Mouse (Mus musculus): ENCODE measurements around the gene C1qtnf6. TPM values are rescaled to one million over a fixed set of nuclear protein-coding genes. Genes with fewer than 3 reads are reported as not detected.

The C1qtnf6 gene
- total and polyA plus RNA-seq, 3 experiments, result 0.11 TPM; not detected in 2

DNA sequence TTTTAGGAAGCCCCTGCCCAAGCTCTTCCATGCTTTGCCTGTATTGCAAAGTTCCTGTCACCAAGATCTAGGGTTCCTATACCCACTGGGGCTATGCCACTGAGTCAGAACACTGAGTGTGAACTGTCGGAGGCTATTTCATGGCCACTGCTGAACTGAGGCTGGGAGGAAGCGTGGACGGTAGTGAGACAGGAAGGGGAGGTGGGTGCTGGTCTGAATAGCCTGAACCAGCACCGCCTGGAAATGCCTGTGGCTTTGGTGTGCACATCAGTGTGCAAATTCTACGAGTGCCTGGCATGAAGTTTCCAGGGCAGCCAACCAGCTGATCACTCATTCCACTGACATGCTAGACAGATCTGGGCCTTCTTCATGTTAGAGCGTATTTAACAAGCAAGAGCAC lies 9.3 kb downstream of the C1qtnf6 start:
- no peak for DNase-seq (ENCODE audit: low spot score)
- Histone ChIP-seq H3K36me3 (replicated peaks) (no peaks in the 10 kb centered on the region), H3K4me1 (ENCODE audit: insufficient read depth, low read depth, low read length) (peaks cover 8% of the 10 kb centered on the region), H3K4me3 (ENCODE audit: low read depth, low read length) (no peak overlapping the region), H3K9me3 (replicated peaks) (no peaks in the 10 kb centered on the region), H3K27me3 (ENCODE audit: insufficient read depth, low read length) (peaks cover 64% of the 10 kb centered on the region)
- ATAC-seq (ENCODE audit: extremely low read depth, insufficient number of reproducible peaks, low FRiP score, poor library complexity, severe bottlenecking), result no peak
- TF ChIP-seq GATA1 (IDR thresholded peaks at IDR 0.05; ENCODE audit: borderline replicate concordance, low read length), result no peak

DNA sequence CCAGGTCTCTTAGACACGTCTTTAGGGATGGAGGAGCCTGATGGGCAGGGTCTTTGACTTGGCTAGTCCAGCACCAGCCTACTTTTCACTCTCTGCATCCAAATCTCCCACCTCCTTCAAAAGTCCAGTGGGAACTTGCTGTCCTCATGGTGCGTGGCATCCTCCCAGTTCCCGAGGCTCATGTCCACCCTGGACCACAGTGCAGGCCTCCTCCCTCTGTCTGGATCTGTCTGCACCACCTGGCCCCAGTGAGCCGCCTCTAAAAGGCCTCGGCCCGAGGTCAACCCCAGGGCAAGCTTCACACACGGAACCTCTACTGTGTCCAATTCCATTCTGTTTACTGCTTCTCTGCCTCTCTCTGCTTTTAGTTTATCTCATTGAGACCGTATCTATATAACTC lies 9.9 kb downstream of the C1qtnf6 start:
- Histone ChIP-seq H3K4me1 (ENCODE audit: insufficient read depth, low read depth, low read length) (peaks cover 8% of the 10 kb centered on the region), H3K4me3 (ENCODE audit: low read depth, low read length) (no peak overlapping the region), H3K36me3 (replicated peaks) (no peaks in the 10 kb centered on the region), H3K27me3 (ENCODE audit: insufficient read depth, low read length) (peaks cover 62% of the 10 kb centered on the region), H3K9me3 (replicated peaks) (no peaks in the 10 kb centered on the region)
- DNase-seq (ENCODE audit: low spot score) (no peak), ATAC-seq (ENCODE audit: extremely low read depth, insufficient number of reproducible peaks, low FRiP score, poor library complexity, severe bottlenecking) (no peak)
- TF ChIP-seq TAL1 (conservative IDR thresholded peaks at IDR 0.05; ENCODE audit: low read depth, low read length), result no peak
- no peak for TF ChIP-seq POLR2AphosphoS5 (IDR thresholded peaks at IDR 0.05; ENCODE audit: insufficient replicate concordance, low read depth, low read length)
- no peak for TF ChIP-seq CTCF (IDR thresholded peaks at IDR 0.05; ENCODE audit: low read depth, low read length)
- TF ChIP-seq GATA2 (IDR thresholded peaks at IDR 0.05; ENCODE audit: borderline replicate concordance, low read depth, low read length), result no peak
- TF ChIP-seq GATA1 (IDR thresholded peaks at IDR 0.05; ENCODE audit: borderline replicate concordance, low read length), result no peak

DNA sequence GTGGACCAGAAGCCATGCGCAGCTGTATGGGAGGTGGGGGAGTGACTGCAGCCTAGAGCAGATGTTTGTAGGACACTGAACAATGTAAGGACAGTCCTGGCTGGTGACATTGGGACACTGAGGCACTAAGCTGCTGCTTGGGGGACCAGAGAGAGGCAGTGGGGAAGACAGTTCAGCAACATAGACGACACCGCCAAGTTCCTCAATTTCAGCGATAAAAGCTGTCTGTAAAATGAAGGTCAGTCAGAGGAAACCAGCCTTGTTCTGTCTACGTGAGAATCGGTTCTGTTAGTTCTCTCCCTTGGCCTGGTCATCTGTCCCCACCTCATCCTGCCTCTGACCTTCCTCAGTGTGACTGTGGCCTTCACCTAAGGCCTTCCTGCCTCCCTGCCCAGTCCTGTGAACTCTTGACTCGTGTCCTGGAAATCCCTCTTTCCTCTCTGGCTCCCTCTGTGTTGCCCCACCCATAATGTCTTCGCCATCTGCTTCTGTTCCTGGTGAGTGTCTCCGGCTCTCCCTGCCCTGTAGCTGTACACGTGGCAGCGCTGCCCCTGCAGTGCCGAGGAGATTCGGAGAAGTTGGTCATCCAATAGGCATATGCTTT lies 11.0 kb downstream of the C1qtnf6 start:
- Histone ChIP-seq H3K4me1 (ENCODE audit: insufficient read depth, low read depth, low read length) (peaks cover 12% of the 10 kb centered on the region), H3K27me3 (ENCODE audit: insufficient read depth, low read length) (peaks cover 57% of the 10 kb centered on the region), H3K36me3 (replicated peaks) (no peaks in the 10 kb centered on the region), H3K4me3 (ENCODE audit: low read depth, low read length) (no peak overlapping the region), H3K9me3 (replicated peaks) (no peaks in the 10 kb centered on the region)
- no peak for TF ChIP-seq GATA2 (IDR thresholded peaks at IDR 0.05; ENCODE audit: borderline replicate concordance, low read depth, low read length)
- TF ChIP-seq POLR2AphosphoS5 (IDR thresholded peaks at IDR 0.05; ENCODE audit: insufficient replicate concordance, low read depth, low read length), result no peak
- no peak for TF ChIP-seq GATA1 (IDR thresholded peaks at IDR 0.05; ENCODE audit: borderline replicate concordance, low read length)
- TF ChIP-seq CTCF (IDR thresholded peaks at IDR 0.05; ENCODE audit: low read depth, low read length), result no peak
- TF ChIP-seq TAL1 (conservative IDR thresholded peaks at IDR 0.05; ENCODE audit: low read depth, low read length), result no peak
- DNase-seq (ENCODE audit: low spot score) (no peak), ATAC-seq (ENCODE audit: extremely low read depth, insufficient number of reproducible peaks, low FRiP score, poor library complexity, severe bottlenecking) (no peak)

DNA sequence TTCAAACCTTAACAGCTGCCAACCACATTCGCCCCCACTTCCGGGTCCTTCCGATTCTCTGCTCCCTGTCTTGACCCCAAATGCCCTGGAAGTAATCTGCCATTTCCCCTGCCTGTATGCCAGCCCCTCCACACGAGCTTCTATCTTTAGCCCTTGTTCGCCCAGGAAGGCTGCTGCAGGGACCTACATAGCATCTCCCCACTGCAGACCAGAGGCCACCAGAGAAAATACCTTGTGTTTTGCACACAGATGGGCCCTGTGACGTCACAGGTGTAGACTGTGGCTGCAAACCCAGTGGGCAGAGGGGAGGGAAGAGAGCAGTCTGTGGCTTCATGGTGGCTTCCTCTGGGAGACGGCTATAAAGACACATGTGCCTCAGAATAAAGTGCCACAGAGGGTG lies 13.0 kb downstream of the C1qtnf6 start:
- H3K27me3 ChIP-seq (ENCODE audit: insufficient read depth, low read length), result peaks cover 47% of the 10 kb centered on the region
- TF ChIP-seq TAL1 (conservative IDR thresholded peaks at IDR 0.05; ENCODE audit: low read depth, low read length) (no peak), POLR2AphosphoS5 (IDR thresholded peaks at IDR 0.05; ENCODE audit: insufficient replicate concordance, low read depth, low read length) (no peak), GATA2 (IDR thresholded peaks at IDR 0.05; ENCODE audit: borderline replicate concordance, low read depth, low read length) (no peak), GATA1 (IDR thresholded peaks at IDR 0.05; ENCODE audit: borderline replicate concordance, low read length) (no peak), CTCF (IDR thresholded peaks at IDR 0.05; ENCODE audit: low read depth, low read length) (no peak)
- H3K4me3 ChIP-seq (ENCODE audit: low read depth, low read length), result no peak overlapping the region
- H3K9me3 ChIP-seq (replicated peaks), result no peaks in the 10 kb centered on the region
- ATAC-seq (ENCODE audit: extremely low read depth, insufficient number of reproducible peaks, low FRiP score, poor library complexity, severe bottlenecking), result no peak
- no peaks in the 10 kb centered on the region for H3K36me3 ChIP-seq (replicated peaks)
- DNase-seq (ENCODE audit: low spot score), result no peak
- H3K4me1 ChIP-seq (ENCODE audit: insufficient read depth, low read depth, low read length), result peaks cover 12% of the 10 kb centered on the region

DNA sequence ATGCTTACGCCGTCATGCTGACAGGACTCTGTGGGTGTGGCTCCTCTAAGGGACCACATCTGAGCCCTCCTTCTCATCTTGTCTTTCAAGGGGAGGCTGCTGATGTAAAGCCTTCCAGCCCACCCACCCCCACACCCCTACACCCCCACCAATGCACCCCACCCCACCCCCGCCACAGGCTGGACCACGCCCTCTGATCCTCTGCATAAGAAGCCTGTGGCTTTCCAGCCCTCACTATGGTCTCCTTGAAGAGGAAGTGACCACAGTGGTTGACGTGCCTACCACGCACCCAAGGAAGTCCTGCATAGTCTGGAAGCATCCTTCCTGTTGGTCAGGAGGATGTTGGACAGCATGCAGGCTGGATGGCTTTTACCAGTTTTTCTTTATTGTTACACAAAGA lies 15.5 kb downstream of the C1qtnf6 start:
- no peak overlapping the region for H3K4me3 ChIP-seq (ENCODE audit: low read depth, low read length)
- no peaks in the 10 kb centered on the region for H3K36me3 ChIP-seq (replicated peaks)
- H3K4me1 ChIP-seq (ENCODE audit: insufficient read depth, low read depth, low read length), result peaks cover 12% of the 10 kb centered on the region
- no peak for DNase-seq (ENCODE audit: low spot score)
- no peaks in the 10 kb centered on the region for H3K9me3 ChIP-seq (replicated peaks)
- no peak for ATAC-seq (ENCODE audit: extremely low read depth, insufficient number of reproducible peaks, low FRiP score, poor library complexity, severe bottlenecking)
- peaks cover 44% of the 10 kb centered on the region for H3K27me3 ChIP-seq (ENCODE audit: insufficient read depth, low read length)
- TF ChIP-seq GATA1 (IDR thresholded peaks at IDR 0.05; ENCODE audit: borderline replicate concordance, low read length), result no peak
- no peak for TF ChIP-seq POLR2AphosphoS5 (IDR thresholded peaks at IDR 0.05; ENCODE audit: insufficient replicate concordance, low read depth, low read length)
- TF ChIP-seq TAL1 (conservative IDR thresholded peaks at IDR 0.05; ENCODE audit: low read depth, low read length), result no peak
- TF ChIP-seq GATA2 (IDR thresholded peaks at IDR 0.05; ENCODE audit: borderline replicate concordance, low read depth, low read length), result no peak
- no peak for TF ChIP-seq CTCF (IDR thresholded peaks at IDR 0.05; ENCODE audit: low read depth, low read length)

DNA sequence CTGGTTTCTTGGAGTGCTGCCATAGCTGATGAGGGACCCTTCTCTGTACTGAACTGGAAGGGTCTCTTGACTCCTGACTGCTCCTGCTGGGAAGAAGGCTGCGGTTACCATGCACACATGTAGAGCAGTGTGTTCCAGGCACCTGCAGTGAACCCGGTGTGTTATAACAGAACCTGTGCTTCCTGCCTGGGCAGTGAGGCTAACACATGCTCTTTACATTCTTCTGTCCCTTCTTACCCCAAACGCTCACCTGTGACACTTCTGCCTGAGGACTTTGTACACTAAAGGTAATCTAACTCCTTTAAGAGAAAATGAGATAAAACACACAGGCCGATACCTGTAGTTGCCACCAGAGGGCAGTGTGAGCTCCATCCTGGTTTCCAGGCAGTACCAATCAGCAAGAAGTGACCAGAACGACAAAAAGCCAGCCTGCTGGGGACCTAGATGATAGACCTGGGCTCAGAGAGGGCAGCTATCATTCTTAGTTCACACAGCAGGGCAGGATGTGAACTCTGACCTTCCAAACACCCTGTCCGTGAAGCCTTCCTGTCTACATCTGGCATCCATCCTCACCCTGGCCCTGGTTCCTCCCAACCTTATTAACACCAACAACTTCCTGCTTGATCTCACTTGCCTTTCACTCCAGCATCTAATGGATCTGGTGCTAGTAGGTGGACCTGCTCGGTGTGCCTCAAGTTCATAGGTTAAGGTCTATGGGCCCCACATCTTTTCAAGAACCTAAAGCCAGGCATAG lies 16.6 kb downstream of the C1qtnf6 start:
- ATAC-seq (ENCODE audit: extremely low read depth, insufficient number of reproducible peaks, low FRiP score, poor library complexity, severe bottlenecking), result no peak
- Histone ChIP-seq H3K27me3 (ENCODE audit: insufficient read depth, low read length) (peaks cover 43% of the 10 kb centered on the region), H3K4me1 (ENCODE audit: insufficient read depth, low read depth, low read length) (0 out of 2 replicates have a peak, but pooled peaks cover 6% of the 10 kb centered on the region), H3K9me3 (replicated peaks) (no peaks in the 10 kb centered on the region), H3K36me3 (replicated peaks) (no peaks in the 10 kb centered on the region), H3K4me3 (ENCODE audit: low read depth, low read length) (no peak overlapping the region)
- TF ChIP-seq GATA2 (IDR thresholded peaks at IDR 0.05; ENCODE audit: borderline replicate concordance, low read depth, low read length) (no peak), CTCF (IDR thresholded peaks at IDR 0.05; ENCODE audit: low read depth, low read length) (peak; percentile 96), GATA1 (IDR thresholded peaks at IDR 0.05; ENCODE audit: borderline replicate concordance, low read length) (no peak)
- DNase-seq (ENCODE audit: low spot score), result peak; percentile 50

Measured in G1E (cell line).